Mouse (Mus musculus): ENCODE data around the gene Lsp1.

GRCm38 (mm10) chr7:142442908-142443420, 17.6 kb upstream of the Lsp1 start:
- no peak for TF ChIP-seq CTCF (IDR thresholded peaks at IDR 0.05; ENCODE audit: extremely low read depth, insufficient read length, insufficient replicate concordance, low read depth, low read length)
- no peak for TF ChIP-seq POLR2A (IDR thresholded peaks at IDR 0.05; ENCODE audit: low read depth, low read length)

Data from small intestine, adult 2 months (tissue).